ENCODE assay signal across 9 mouse cellular contexts in the genomic region with DNA sequence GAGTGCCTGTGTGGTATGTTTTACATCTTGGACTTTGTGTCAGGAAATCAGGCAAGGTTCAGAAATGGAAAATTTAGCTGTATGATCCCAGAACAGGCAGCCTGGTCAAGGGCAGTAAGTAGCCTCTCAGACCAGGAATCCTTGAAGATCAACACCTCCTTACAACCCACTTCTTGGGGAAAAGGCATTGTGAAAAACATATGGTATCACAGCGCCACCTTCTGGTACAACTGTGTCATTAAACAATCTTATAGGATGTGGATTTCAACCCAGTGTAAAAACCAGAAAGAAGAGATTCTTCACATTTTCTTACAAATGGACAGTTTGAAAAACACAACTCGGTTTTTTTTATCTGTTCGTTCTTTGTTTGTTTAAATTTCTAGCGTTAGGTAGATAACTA.
DNase-seq lines count a peak whose midpoint lies in the region; ATAC-seq and TF ChIP-seq lines count a peak whose summit lies in the region.
"Had no signal": no experiment of that assay in that cellular context is flagged by ENCODE, and none has a peak within 500 bp of the region (broad histone marks: within the 10 kb centered on the region; RNA-seq: fewer than 3 reads in every experiment).

No protein-coding gene starts in this region.

- no peak overlapping the region for H3K9ac ChIP-seq in kidney, postnatal 0 days (ENCODE audit: low read depth, low read length)
- H3K9ac ChIP-seq in forebrain, embryonic 15.5 days (replicated peaks): no peak overlapping the region
- H3K9ac ChIP-seq: liver, embryonic 15.5 days had no signal

- ATAC-seq in kidney, postnatal 0 days (replicated peaks; ENCODE audit: low FRiP score, low read depth): no peak
- 0 out of 2 replicates have a peak, but pooled peaks have one; percentile 30 for ATAC-seq in forebrain, embryonic 15.5 days (replicated peaks)

- H3K4me2 ChIP-seq in kidney, postnatal 0 days (ENCODE audit: low read length): no peak overlapping the region
- no peak overlapping the region for H3K4me2 ChIP-seq in forebrain, embryonic 15.5 days (replicated peaks)
- H3K4me2 ChIP-seq: liver, embryonic 15.5 days had no signal

- H3K36me3 ChIP-seq in kidney, postnatal 0 days (ENCODE audit: insufficient read depth, low read length): no peaks in the 10 kb centered on the region
- no peaks in the 10 kb centered on the region for H3K36me3 ChIP-seq in forebrain, embryonic 15.5 days
- H3K36me3 ChIP-seq: liver, embryonic 15.5 days had no signal

- peak; percentile 61 for DNase-seq in adrenal gland, postnatal 10 days
- no peak for DNase-seq in adrenal gland, adult 2 months
- DNase-seq in kidney, postnatal 0 days (ENCODE audit: low spot score): peak; percentile 87
- no peak for DNase-seq in kidney, adult 11 months
- peak; percentile 83 for DNase-seq in NIH3T3 (ENCODE audit: low read depth)
- peak; percentile 69 for DNase-seq in lung, postnatal 14 days
- DNase-seq in B cell, adult 2 months: no peak

- H3K27me3 ChIP-seq in kidney, postnatal 0 days (ENCODE audit: insufficient read depth, low read length): no peaks in the 10 kb centered on the region
- H3K27me3 ChIP-seq in forebrain, embryonic 15.5 days: no peaks in the 10 kb centered on the region
- H3K27me3 ChIP-seq: liver, embryonic 15.5 days had no signal

- no peak overlapping the region for H3K4me3 ChIP-seq in kidney, postnatal 0 days (replicated peaks; ENCODE audit: low read depth, low read length)
- no peak overlapping the region for H3K4me3 ChIP-seq in forebrain, embryonic 15.5 days
- H3K4me3 ChIP-seq: liver, embryonic 15.5 days had no signal

- H3K4me1 ChIP-seq in kidney, postnatal 0 days (replicated peaks; ENCODE audit: insufficient read depth, low read length): no peaks in the 10 kb centered on the region
- H3K4me1 ChIP-seq in forebrain, embryonic 15.5 days: peaks cover 11% of the 10 kb centered on the region
- H3K4me1 ChIP-seq: liver, embryonic 15.5 days had no signal

- TF ChIP-seq CTCF in kidney, postnatal 0 days (IDR thresholded peaks at IDR 0.05; ENCODE audit: low read depth): peak; percentile 86

- no peaks in the 10 kb centered on the region for H3K9me3 ChIP-seq in kidney, postnatal 0 days (replicated peaks; ENCODE audit: low read length)
- no peaks in the 10 kb centered on the region for H3K9me3 ChIP-seq in forebrain, embryonic 15.5 days
- H3K9me3 ChIP-seq: liver, embryonic 15.5 days had no signal

- 12% methylated on average over 4 of the region's 4 CpGs for WGBS in kidney, postnatal 0 days
- WGBS in forebrain, embryonic 15.5 days: 4% methylated on average over 4 of the region's 4 CpGs

- H3K27ac ChIP-seq in kidney, postnatal 0 days: no peak overlapping the region
- H3K27ac ChIP-seq in forebrain, embryonic 15.5 days (replicated peaks): no peak overlapping the region
- H3K27ac ChIP-seq: liver, embryonic 15.5 days had no signal

Comparison
In these comparisons a context has a peak if more than half of its experiments do, and no peak if none do; other contexts are left out.
1. DNase-seq: peak in adrenal gland, postnatal 10 days (single experiment), kidney, postnatal 0 days (single experiment), NIH3T3 (single experiment) and lung, postnatal 14 days (single experiment); none in adrenal gland, adult 2 months (single experiment), kidney, adult 11 months (single experiment) and B cell, adult 2 months (0 of 2).